ENCODE assay signal across 16 mouse cellular contexts in genomic region chr3:51694576-51694975, GRCm38 (mm10).
"Had no signal": no experiment of that assay in that cellular context is flagged by ENCODE, and none has a peak within 500 bp of the region (broad histone marks: within the 10 kb centered on the region; RNA-seq: fewer than 3 reads in every experiment).

No protein-coding gene starts in this region.

- H3K9ac ChIP-seq: neural tube, embryonic 13.5 days; neural tube, embryonic 15.5 days; stomach, embryonic 15.5 days had no signal

- DNase-seq: retina, postnatal 1 day; right cerebral cortex, adult 18-20 months; right cerebral cortex, postnatal 14 days; right cerebral cortex, postnatal 25 days; right cerebral cortex, postnatal 4 days; spleen, adult 18-20 months; thymus, adult 18-20 months; thymus, adult 2 months; thymus, postnatal 14 days; thymus, postnatal 25 days; thymus, postnatal 36 days; thymus, postnatal 4 days had no signal

- H3K4me2 ChIP-seq: neural tube, embryonic 12.5 days; neural tube, embryonic 13.5 days; neural tube, embryonic 15.5 days; stomach, embryonic 15.5 days had no signal

- H3K4me1 ChIP-seq: stomach, embryonic 15.5 days had no signal

- H3K27me3 ChIP-seq: neural tube, embryonic 12.5 days; neural tube, embryonic 13.5 days; neural tube, embryonic 15.5 days; stomach, embryonic 15.5 days had no signal

- H3K27ac ChIP-seq: neural tube, embryonic 12.5 days; neural tube, embryonic 13.5 days; neural tube, embryonic 15.5 days; stomach, embryonic 15.5 days had no signal

- H3K9me3 ChIP-seq: neural tube, embryonic 12.5 days; neural tube, embryonic 13.5 days; neural tube, embryonic 15.5 days; stomach, embryonic 15.5 days had no signal

- H3K4me3 ChIP-seq: neural tube, embryonic 12.5 days; neural tube, embryonic 13.5 days; neural tube, embryonic 15.5 days; stomach, embryonic 15.5 days had no signal
